Mouse (Mus musculus) forebrain, embryonic 14.5 days (tissue): ENCODE data around the gene Mustn1. TPM values are rescaled to one million over a fixed set of nuclear protein-coding genes. Genes with fewer than 3 reads are reported as not detected.

Experiments
- polyA plus RNA-seq: library from polyadenylated mRNA; unstranded; fragments of >200 nt; fragmentation: Nextera tagmentation; extraction: Ambion mirVana; gene quantifications from 2 replicates; pipeline ENCODE4 v1.2.1, GENCODE M21; 2014

The Mustn1 gene
- polyA plus RNA-seq, 1 experiment from 2014 or later: 0.74 TPM

Other genes starting within 250 kb of the Mustn1 start
- gene Rft1, start 224.8 kb upstream of the Mustn1 start, polyA plus RNA-seq: 6.0 and 6.7 TPM in 2 replicates
- gene Sfmbt1, start 164.4 kb upstream of the Mustn1 start, polyA plus RNA-seq: 19.7 and 20.5 TPM in 2 replicates
- gene Tmem110, start 53.6 kb upstream of the Mustn1 start, polyA plus RNA-seq: 15.6 and 16.4 TPM in 2 replicates
- gene Itih4, start 7.3 kb downstream of the Mustn1 start, polyA plus RNA-seq: not detected in 2 replicates
- 0.19 and 0.62 TPM in 2 replicates for gene Itih3, start 44.6 kb downstream of the Mustn1 start, polyA plus RNA-seq
- not detected in 2 replicates for gene Itih1, start 64.1 kb downstream of the Mustn1 start, polyA plus RNA-seq
- 11.2 and 15.0 TPM in 2 replicates for gene Nek4, start 72.2 kb downstream of the Mustn1 start, polyA plus RNA-seq
- gene Glt8d1, start 122.2 kb downstream of the Mustn1 start, polyA plus RNA-seq: 55.9 and 56.0 TPM in 2 replicates
- gene Spcs1, start 122.5 kb downstream of the Mustn1 start, polyA plus RNA-seq: 315 and 338 TPM in 2 replicates
- gene Pbrm1, start 139.9 kb downstream of the Mustn1 start, polyA plus RNA-seq: 103 and 125 TPM in 2 replicates
- 63.3 and 65.1 TPM in 2 replicates for gene Gnl3, start 140.0 kb downstream of the Mustn1 start, polyA plus RNA-seq
- gene Smim4, start 249.8 kb downstream of the Mustn1 start, polyA plus RNA-seq: 72.1 and 93.8 TPM in 2 replicates